Mouse (Mus musculus): ENCODE results near the gene Nub1. TPM values are rescaled to one million over a fixed set of nuclear protein-coding genes. Genes with fewer than 3 reads are reported as not detected.
A peak's percentile ranks its signal among the peaks of the same experiment; 100 is the strongest.

Gene Nub1
- total and polyA plus RNA-seq, 2 experiments from 2014 or later, result 33.8 to 42.5 TPM

- H3K4me1 ChIP-seq (ENCODE audit: insufficient read depth, low read length), result peaks cover 12% of the 10 kb centered on the region; the same call in 1 of the 2 replicates
- ATAC-seq (no peak), DNase-seq (ENCODE audit: low spot score) (peak; percentile 29)
- TF ChIP-seq CTCF (IDR thresholded peaks at IDR 0.05; ENCODE audit: low read depth), result no peak
- no peak overlapping the region for H3K9ac ChIP-seq (replicated peaks; ENCODE audit: low read length)
- H3K4me3 ChIP-seq (ENCODE audit: low read length), result no peak overlapping the region
- WGBS, result 76% methylated on average over 12 of the region's 12 CpGs
- peaks cover 20% of the 10 kb centered on the region; the same call in 1 of the 2 replicates for H3K27me3 ChIP-seq (ENCODE audit: insufficient read depth, low read length)
- no peaks in the 10 kb centered on the region for H3K36me3 ChIP-seq (ENCODE audit: insufficient read depth, low read length)
- no peaks in the 10 kb centered on the region for H3K9me3 ChIP-seq (ENCODE audit: low read length)
- no peak overlapping the region for H3K27ac ChIP-seq
- no peak overlapping the region for H3K4me2 ChIP-seq (ENCODE audit: low read depth, low read length)
Measured at GRCm38 (mm10) chr5:24726901-24727836, 41.8 kb downstream of the Nub1 start.

GRCm38 (mm10) chr5:24729797-24730487, 44.6 kb downstream of the Nub1 start:
- Histone ChIP-seq H3K9me3 (ENCODE audit: low read length) (no peaks in the 10 kb centered on the region), H3K4me3 (ENCODE audit: low read length) (peak overlapping the region; percentile 42), H3K27me3 (ENCODE audit: insufficient read depth, low read length) (peaks cover 20% of the 10 kb centered on the region; the same call in 1 of the 2 replicates), H3K27ac (0 out of 2 replicates have a peak overlapping the region, but pooled peaks have one; percentile 15), H3K4me1 (ENCODE audit: insufficient read depth, low read length) (peaks cover 12% of the 10 kb centered on the region; the same call in 1 of the 2 replicates), H3K36me3 (ENCODE audit: insufficient read depth, low read length) (no peaks in the 10 kb centered on the region), H3K4me2 (ENCODE audit: low read depth, low read length) (peak overlapping the region; percentile 52), H3K9ac (replicated peaks; ENCODE audit: low read length) (peak overlapping the region; percentile 43)
- DNase-seq (ENCODE audit: low spot score) (no peak), ATAC-seq (peak; percentile 22)
- TF ChIP-seq CTCF (IDR thresholded peaks at IDR 0.05; ENCODE audit: low read depth), result no peak
- WGBS, result 1% methylated on average over 49 of the region's 49 CpGs

GRCm38 (mm10) chr5:24730488-24730871, 45.1 kb downstream of the Nub1 start, which contains the start of gene Wdr86:
TSS of gene Wdr86 (minus strand) at chr5:24730727.
- under 1% methylated on average over 21 of the region's 23 CpGs for WGBS
- no peak for DNase-seq (ENCODE audit: low spot score)
- peak; percentile 57 for ATAC-seq

GRCm38 (mm10) chr5:24730986-24731385, 45.7 kb downstream of the Nub1 start:
- no peaks in the 10 kb centered on the region for H3K36me3 ChIP-seq (ENCODE audit: insufficient read depth, low read length)
- H3K4me1 ChIP-seq (ENCODE audit: insufficient read depth, low read length), result peaks cover 12% of the 10 kb centered on the region; the same call in 1 of the 2 replicates
- H3K9ac ChIP-seq (replicated peaks; ENCODE audit: low read length), result peak overlapping the region; percentile 43; the same call in 1 of the 2 replicates
- WGBS, result 7% methylated on average over 15 of the region's 15 CpGs
- DNase-seq (ENCODE audit: low spot score), result no peak
- H3K27ac ChIP-seq, result peak overlapping the region; percentile 15; the same call in 1 of the 2 replicates
- H3K4me2 ChIP-seq (ENCODE audit: low read depth, low read length), result peak overlapping the region; percentile 52
- no peaks in the 10 kb centered on the region for H3K9me3 ChIP-seq (ENCODE audit: low read length)
- TF ChIP-seq CTCF (IDR thresholded peaks at IDR 0.05; ENCODE audit: low read depth), result no peak
- H3K4me3 ChIP-seq (ENCODE audit: low read length), result peak overlapping the region; percentile 42
- peaks cover 20% of the 10 kb centered on the region; the same call in 1 of the 2 replicates for H3K27me3 ChIP-seq (ENCODE audit: insufficient read depth, low read length)
- no peak for ATAC-seq

More at GRCm38 (mm10) chr5:24730488-24730871, 45.1 kb downstream of the Nub1 start, which contains the start of gene Wdr86:
- Histone ChIP-seq H3K4me2 (ENCODE audit: low read depth, low read length) (peak within 1 kb of the TSS; percentile 52), H3K9ac (replicated peaks; ENCODE audit: low read length) (peak within 1 kb of the TSS; percentile 43), H3K36me3 (ENCODE audit: insufficient read depth, low read length) (no peaks in the 10 kb centered on the region), H3K27ac (peak within 1 kb of the TSS; percentile 15; the same call in 1 of the 2 replicates), H3K4me3 (ENCODE audit: low read length) (peak within 1 kb of the TSS; percentile 42), H3K27me3 (ENCODE audit: insufficient read depth, low read length) (peaks cover 20% of the 10 kb centered on the region; the same call in 1 of the 2 replicates), H3K9me3 (ENCODE audit: low read length) (no peaks in the 10 kb centered on the region), H3K4me1 (ENCODE audit: insufficient read depth, low read length) (peaks cover 12% of the 10 kb centered on the region; the same call in 1 of the 2 replicates)
- no peak for TF ChIP-seq CTCF (IDR thresholded peaks at IDR 0.05; ENCODE audit: low read depth)

DNA sequence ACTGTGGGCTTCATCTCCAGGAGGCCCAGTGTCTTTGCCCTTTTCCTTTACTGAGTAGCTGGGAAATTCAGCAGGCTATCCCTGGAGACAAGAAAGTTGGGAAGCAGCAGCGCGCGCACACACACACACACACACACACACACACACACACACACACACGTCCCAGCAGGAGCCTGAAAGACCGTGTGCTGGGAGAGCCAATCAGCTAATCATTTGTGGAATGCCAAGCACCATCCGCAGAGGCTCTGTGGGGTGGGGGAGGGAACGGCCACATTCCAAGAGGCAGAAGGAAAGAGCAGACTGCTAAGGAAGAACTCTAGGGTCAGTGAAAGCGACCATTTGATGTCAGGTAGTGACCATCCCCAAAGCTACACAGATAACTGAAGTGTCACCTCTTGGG, 47.8 kb downstream of the Nub1 start:
- H3K4me1 ChIP-seq (ENCODE audit: insufficient read depth, low read length), result peaks cover 12% of the 10 kb centered on the region; the same call in 1 of the 2 replicates
- no peaks in the 10 kb centered on the region for H3K9me3 ChIP-seq (ENCODE audit: low read length)
- H3K36me3 ChIP-seq (ENCODE audit: insufficient read depth, low read length), result no peaks in the 10 kb centered on the region
- no peak for TF ChIP-seq CTCF (IDR thresholded peaks at IDR 0.05; ENCODE audit: low read depth)
- DNase-seq (ENCODE audit: low spot score) (no peak), ATAC-seq (no peak)
- no peak overlapping the region for H3K9ac ChIP-seq (replicated peaks; ENCODE audit: low read length)
- peaks cover 20% of the 10 kb centered on the region; the same call in 1 of the 2 replicates for H3K27me3 ChIP-seq (ENCODE audit: insufficient read depth, low read length)
- 8% methylated on average over 8 of the region's 8 CpGs for WGBS
- no peak overlapping the region for H3K27ac ChIP-seq
- no peak overlapping the region for H3K4me2 ChIP-seq (ENCODE audit: low read depth, low read length)
- H3K4me3 ChIP-seq (ENCODE audit: low read length), result no peak overlapping the region

DNA sequence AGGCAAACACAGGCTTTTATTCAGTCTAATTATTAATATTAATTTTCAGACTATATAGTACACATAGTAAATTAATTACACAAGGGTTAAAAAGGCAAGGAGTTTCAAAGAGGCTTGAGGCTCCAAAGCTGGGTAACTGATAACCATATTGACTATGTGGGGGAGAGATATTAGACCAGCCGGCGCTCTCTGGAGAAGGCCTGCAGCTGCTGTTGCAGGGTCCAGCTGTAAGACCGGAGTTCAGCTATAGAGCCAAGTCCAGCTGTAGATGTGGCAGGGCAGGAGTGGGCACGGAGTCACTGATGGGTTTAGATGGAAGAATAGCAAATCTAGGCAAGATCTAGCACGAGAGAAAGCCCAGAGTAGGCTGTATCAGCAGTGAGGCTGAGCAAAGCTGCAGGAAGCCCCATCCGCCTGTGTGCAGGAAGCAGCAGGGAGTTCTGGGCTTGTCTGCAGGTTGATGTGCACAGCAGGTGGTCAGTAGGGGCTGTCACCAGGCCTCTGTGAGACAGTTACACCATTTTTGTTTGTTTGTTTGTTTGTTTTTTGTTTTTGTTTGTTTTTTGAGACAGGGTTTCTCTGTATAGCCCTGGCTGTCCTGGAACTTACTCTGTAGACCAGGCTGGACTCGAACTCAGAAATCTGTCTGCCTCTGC, 48.6 kb downstream of the Nub1 start:
- peaks cover 12% of the 10 kb centered on the region; the same call in 1 of the 2 replicates for H3K4me1 ChIP-seq (ENCODE audit: insufficient read depth, low read length)
- no peaks in the 10 kb centered on the region for H3K36me3 ChIP-seq (ENCODE audit: insufficient read depth, low read length)
- no peak overlapping the region for H3K4me3 ChIP-seq (ENCODE audit: low read length)
- H3K9me3 ChIP-seq (ENCODE audit: low read length), result no peaks in the 10 kb centered on the region
- 60% methylated on average over 7 of the region's 7 CpGs for WGBS
- peaks cover 20% of the 10 kb centered on the region; the same call in 1 of the 2 replicates for H3K27me3 ChIP-seq (ENCODE audit: insufficient read depth, low read length)
- ATAC-seq (no peak), DNase-seq (ENCODE audit: low spot score) (no peak)
- H3K9ac ChIP-seq (replicated peaks; ENCODE audit: low read length), result no peak overlapping the region
- H3K27ac ChIP-seq, result no peak overlapping the region
- TF ChIP-seq CTCF (IDR thresholded peaks at IDR 0.05; ENCODE audit: low read depth), result no peak
- no peak overlapping the region for H3K4me2 ChIP-seq (ENCODE audit: low read depth, low read length)
